Mouse (Mus musculus) liver, postnatal 0 days (tissue): Measurements from ENCODE around the gene Setdb1.

Experiments used
- CTCF ChIP-seq: sonication (generic); IDR thresholded peaks from 2 replicates; pipeline ENCODE4 v1.5.1; 2016; ENCODE audit warnings: antibody characterized with exemption, low read depth
- EP300 ChIP-seq: IDR thresholded peaks from 2 replicates; pipeline ENCODE4 v1.6.1; 2016; ENCODE audit warnings: antibody characterized with exemption, low read depth, mild to moderate bottlenecking

DNA sequence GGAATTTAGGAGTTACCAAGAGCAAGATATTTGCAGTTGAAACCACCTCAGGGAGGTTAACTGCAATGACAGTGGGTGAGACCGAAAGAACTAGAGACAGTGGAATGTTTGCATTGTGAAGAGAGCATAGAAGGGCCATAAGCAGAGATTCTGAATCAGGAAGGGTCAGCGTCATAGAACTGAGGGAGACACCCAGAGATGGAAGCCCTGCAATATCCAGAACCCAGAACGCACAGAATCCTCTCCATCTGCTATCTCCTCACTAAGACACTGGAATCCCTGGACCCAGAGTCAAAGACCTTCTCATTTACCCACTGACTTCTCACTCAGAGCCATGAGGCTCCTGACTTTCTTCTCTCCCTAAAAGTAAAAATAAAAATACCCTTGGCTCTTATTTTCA lies 45.7 kb upstream of the Setdb1 start, which contains the start of gene 4930558C23Rik:
- TF ChIP-seq CTCF (no peak), EP300 (no peak)
